Mouse (Mus musculus) B cell, adult 62 days (primary cell): Measurements from ENCODE around the gene BC117090. TPM values are rescaled to one million over a fixed set of nuclear protein-coding genes. Genes with fewer than 3 reads are reported as not detected.

Experiments used
- total RNA-seq: library from RNA; stranded (reverse); gene quantifications from 4 replicates; pipeline ENCODE4 v1.2.4, GENCODE M21; 2023

The BC117090 gene
- total RNA-seq: not detected in 4 replicates

DNA sequence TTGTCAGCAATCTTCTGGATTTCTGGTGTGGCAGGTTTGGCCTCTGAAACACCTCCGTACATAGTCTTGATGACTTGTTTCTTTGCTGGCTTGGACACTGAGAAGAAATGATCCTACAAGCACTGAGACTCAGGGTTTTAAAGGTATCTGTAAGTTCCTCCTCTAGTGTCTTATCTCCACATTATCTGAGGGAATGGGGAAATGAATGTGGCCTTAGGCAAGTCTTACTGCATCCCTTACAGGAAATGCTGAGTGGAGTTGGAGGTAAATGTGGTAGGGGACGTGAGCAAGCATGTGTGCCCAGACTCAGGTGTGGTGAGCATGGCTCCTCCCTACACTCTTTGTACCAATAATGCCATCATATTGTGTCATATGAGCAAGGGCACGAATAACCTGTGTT, at the start of gene BC117090:
TSS of gene BC117090 (minus strand) at position 101 of the 400 bp plus-strand sequence.

DNA sequence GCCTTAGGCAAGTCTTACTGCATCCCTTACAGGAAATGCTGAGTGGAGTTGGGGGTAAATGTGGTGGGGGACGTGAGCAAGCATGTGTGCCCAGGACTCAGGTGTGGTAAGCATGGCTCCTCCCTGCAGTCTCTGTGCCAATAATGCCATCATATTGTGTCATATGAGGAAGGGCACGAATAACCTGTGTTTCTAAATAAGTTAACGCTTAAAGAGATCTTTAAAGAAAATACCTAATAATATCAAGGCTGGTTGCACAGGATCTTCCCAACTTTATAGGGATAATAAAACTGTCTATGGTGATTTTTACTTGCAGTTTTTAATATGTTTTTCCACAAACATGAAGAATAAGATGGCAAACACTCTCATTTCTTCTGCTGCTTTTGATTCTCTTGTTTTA, 33.5 kb upstream of the BC117090 start, which contains the start of gene BC100530:
TSS of gene BC100530 (minus strand) at position 101 of the 400 bp plus-strand sequence.

DNA sequence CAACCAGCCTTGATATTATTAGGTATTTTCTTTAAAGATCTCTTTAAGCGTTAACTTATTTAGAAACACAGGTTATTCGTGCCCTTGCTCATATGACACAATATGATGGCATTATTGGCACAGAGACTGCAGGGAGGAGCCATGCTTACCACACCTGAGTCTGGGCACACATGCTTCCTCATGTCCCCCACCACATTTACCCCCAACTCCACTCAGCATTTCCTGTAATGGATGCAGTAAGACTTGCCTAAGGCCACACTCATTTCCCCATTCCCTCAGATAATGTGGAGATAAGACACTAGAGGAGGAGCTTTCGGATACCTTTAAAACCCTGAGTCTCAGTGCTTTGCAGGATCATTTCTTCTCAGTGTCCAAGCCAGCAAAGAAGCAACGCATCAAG, 57.3 kb downstream of the BC117090 start, which contains the start of gene Stfa1:
TSS of gene Stfa1 (plus strand) at position 156 of the 400 bp plus-strand sequence.

Other genes with a start within 250 kb of the BC117090 start
- gene Csta1, start 203.1 kb downstream of the BC117090 start, total RNA-seq: not detected in 4 replicates
- gene Stfa2l1, start 177.5 kb downstream of the BC117090 start, total RNA-seq: not detected in 4 replicates
- gene Gm5483, start 150.1 kb downstream of the BC117090 start, total RNA-seq: not detected in 4 replicates
- gene Gm5416, start 123.9 kb downstream of the BC117090 start, total RNA-seq: not detected in 4 replicates
- gene 2010005H15Rik, start 112.9 kb downstream of the BC117090 start, total RNA-seq: not detected in 4 replicates
- gene Stfa1, start 57.4 kb downstream of the BC117090 start, total RNA-seq: not detected in 4 replicates
- not detected in 4 replicates for gene BC100530, start 33.4 kb upstream of the BC117090 start, total RNA-seq
- gene Stfa2, start 74.1 kb upstream of the BC117090 start, total RNA-seq: not detected in 4 replicates
- gene Stfa3, start 121.1 kb upstream of the BC117090 start, total RNA-seq: not detected in 4 replicates
- gene Casr, start 227.8 kb upstream of the BC117090 start, total RNA-seq: not detected in 4 replicates